Mouse (Mus musculus): ENCODE data around the gene Rpl7l1. TPM values are rescaled to one million over a fixed set of nuclear protein-coding genes. Genes with fewer than 3 reads are reported as not detected.

Rpl7l1 gene
- polyA plus RNA-seq, 1 experiment from 2014 or later = 84.6 TPM

GRCm38 (mm10) chr17:46725273-46725672 lies 57.2 kb downstream of the Rpl7l1 start:
- H3K4me2 ChIP-seq (ENCODE audit: low read length) = no peak overlapping the region; the same call in 1 of the 2 replicates
- H3K9ac ChIP-seq (ENCODE audit: low read length) = no peak overlapping the region
- H3K9me3 ChIP-seq (ENCODE audit: control insufficient read depth, low read length) = no peaks in the 10 kb centered on the region
- H3K27ac ChIP-seq (replicated peaks in 1 of 2; ENCODE audit: control insufficient read depth in 1 of 2, insufficient read depth in 1 of 2, low read depth in 2 of 2, low read length in 2 of 2) = 0 out of 4 replicates have a peak overlapping the region, but pooled peaks of 1 of the 2 experiments have one; percentile 3
- H3K36me3 ChIP-seq (ENCODE audit: control insufficient read depth, insufficient read depth, low read length) = peaks cover 28% of the 10 kb centered on the region
- H3K4me1 ChIP-seq (ENCODE audit: control insufficient read depth in 2 of 2, insufficient read depth in 2 of 2, low read length in 2 of 2) = peaks cover 7 to 23% of the 10 kb centered on the region in 2 experiments; a peak in 3 of 4 replicates
- H3K27me3 ChIP-seq (ENCODE audit: control insufficient read depth, insufficient read depth, low read length) = peaks cover 18% of the 10 kb centered on the region
- H3K4me3 ChIP-seq (ENCODE audit: control insufficient read depth in 1 of 2, insufficient read depth in 1 of 2, low read depth in 1 of 2, low read length in 2 of 2) = no peak overlapping the region
- 0 out of 2 replicates have a peak, but pooled peaks have one; percentile 51 for ATAC-seq (ENCODE audit: insufficient number of reproducible peaks, insufficient read depth, low FRiP score, low read depth)
- 48% methylated on average over 9 of the region's 9 CpGs for WGBS

DNA sequence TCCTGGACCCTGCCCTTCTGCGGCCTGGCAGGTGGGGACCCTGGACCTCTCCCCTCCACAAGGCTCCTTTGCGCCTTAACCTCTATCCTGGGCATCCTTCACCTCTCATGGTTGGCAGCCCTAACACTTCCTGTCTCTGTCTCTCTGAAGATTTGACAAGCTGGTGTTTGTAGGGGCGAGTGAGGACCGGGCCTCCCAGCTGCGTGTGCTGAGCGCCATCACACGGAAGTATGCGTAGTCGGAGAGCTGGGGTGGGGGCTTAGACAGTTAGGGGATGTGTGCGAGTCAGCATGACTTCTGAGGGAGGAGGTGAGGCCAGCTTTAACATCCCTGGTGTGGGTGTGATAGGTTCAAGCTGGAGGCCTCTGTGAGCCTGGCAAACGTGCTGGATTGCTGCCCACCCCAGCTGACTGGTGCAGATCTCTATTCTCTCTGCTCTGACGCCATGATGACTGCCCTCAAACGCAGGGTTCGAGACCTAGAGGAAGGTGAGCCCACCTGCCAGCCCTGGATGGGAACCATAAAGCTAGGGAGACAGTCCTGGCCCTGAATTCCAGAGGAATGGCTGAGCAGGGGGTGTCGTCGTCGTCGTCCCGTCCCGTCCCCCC lies 57.9 kb downstream of the Rpl7l1 start:
- Histone ChIP-seq H3K9ac (ENCODE audit: low read length) (no peak overlapping the region), H3K36me3 (ENCODE audit: control insufficient read depth, insufficient read depth, low read length) (peaks cover 28% of the 10 kb centered on the region), H3K9me3 (ENCODE audit: control insufficient read depth, low read length) (no peaks in the 10 kb centered on the region)

More for the DNA sequence above, 57.9 kb downstream of the Rpl7l1 start:
- Histone ChIP-seq H3K4me1 (ENCODE audit: control insufficient read depth in 2 of 2, insufficient read depth in 2 of 2, low read length in 2 of 2) (peaks cover 7 to 23% of the 10 kb centered on the region in 2 experiments; a peak in 3 of 4 replicates), H3K27me3 (ENCODE audit: control insufficient read depth, insufficient read depth, low read length) (peaks cover 18% of the 10 kb centered on the region), H3K4me2 (ENCODE audit: low read length) (no peak overlapping the region; the same call in 1 of the 2 replicates), H3K27ac (replicated peaks in 1 of 2; ENCODE audit: control insufficient read depth in 1 of 2, insufficient read depth in 1 of 2, low read depth in 2 of 2, low read length in 2 of 2) (0 out of 4 replicates have a peak overlapping the region, but pooled peaks of 1 of the 2 experiments have one; percentile 3), H3K4me3 (ENCODE audit: control insufficient read depth in 1 of 2, insufficient read depth in 1 of 2, low read depth in 1 of 2, low read length in 2 of 2) (no peak overlapping the region)
- 77% methylated on average over 18 of the region's 20 CpGs for WGBS
- no peak for ATAC-seq (ENCODE audit: insufficient number of reproducible peaks, insufficient read depth, low FRiP score, low read depth)

Other genes starting within 250 kb of the Rpl7l1 start
- 4.6 and 5.1 TPM in 2 replicates for gene Cul9, start 236.3 kb downstream of the Rpl7l1 start, polyA plus RNA-seq (2014; fragmentation: Nextera tagmentation; extraction: Ambion mirVana)
- 15.6 and 17.8 TPM in 2 replicates for gene Srf, start 226.5 kb downstream of the Rpl7l1 start, polyA plus RNA-seq (2014; fragmentation: Nextera tagmentation; extraction: Ambion mirVana)
- 12.8 and 21.3 TPM in 2 replicates for gene Ptk7, start 153.2 kb downstream of the Rpl7l1 start, polyA plus RNA-seq (2014; fragmentation: Nextera tagmentation; extraction: Ambion mirVana)
- gene Klc4, start 136.7 kb downstream of the Rpl7l1 start, polyA plus RNA-seq (2014; fragmentation: Nextera tagmentation; extraction: Ambion mirVana) = 20.3 and 21.4 TPM in 2 replicates
- gene Mrpl2, start 136.4 kb downstream of the Rpl7l1 start, polyA plus RNA-seq (2014; fragmentation: Nextera tagmentation; extraction: Ambion mirVana) = 116 and 122 TPM in 2 replicates
- 31.3 and 34.3 TPM in 2 replicates for gene Cul7, start 132.3 kb downstream of the Rpl7l1 start, polyA plus RNA-seq (2014; fragmentation: Nextera tagmentation; extraction: Ambion mirVana)
- 33.9 and 36.9 TPM in 2 replicates for gene Rrp36, start 108.3 kb downstream of the Rpl7l1 start, polyA plus RNA-seq (2014; fragmentation: Nextera tagmentation; extraction: Ambion mirVana)
- gene Mea1, start 103.9 kb downstream of the Rpl7l1 start, polyA plus RNA-seq (2014; fragmentation: Nextera tagmentation; extraction: Ambion mirVana) = 125 and 129 TPM in 2 replicates
- 145 and 157 TPM in 2 replicates for gene Klhdc3, start 101.8 kb downstream of the Rpl7l1 start, polyA plus RNA-seq (2014; fragmentation: Nextera tagmentation; extraction: Ambion mirVana)
- gene Ppp2r5d, start 77.6 kb downstream of the Rpl7l1 start, polyA plus RNA-seq (2014; fragmentation: Nextera tagmentation; extraction: Ambion mirVana) = 42.7 and 46.3 TPM in 2 replicates
- 10.4 and 10.5 TPM in 2 replicates for gene Pex6, start 71.2 kb downstream of the Rpl7l1 start, polyA plus RNA-seq (2014; fragmentation: Nextera tagmentation; extraction: Ambion mirVana)
- 1.6 TPM in 2 replicates for gene Gnmt, start 53.5 kb downstream of the Rpl7l1 start, polyA plus RNA-seq (2014; fragmentation: Nextera tagmentation; extraction: Ambion mirVana)
- gene Cnpy3, start 30.5 kb downstream of the Rpl7l1 start, polyA plus RNA-seq (2014; fragmentation: Nextera tagmentation; extraction: Ambion mirVana) = 41.6 and 43.7 TPM in 2 replicates
- 0.15 TPM in 1 of 2 replicates, not detected in the other for gene Ptcra, start 19.0 kb downstream of the Rpl7l1 start, polyA plus RNA-seq (2014; fragmentation: Nextera tagmentation; extraction: Ambion mirVana)
- gene 2310039H08Rik, start 10.0 kb downstream of the Rpl7l1 start, polyA plus RNA-seq (2014; fragmentation: Nextera tagmentation; extraction: Ambion mirVana) = 59.3 and 67.8 TPM in 2 replicates
- 6.4 and 7.4 TPM in 2 replicates for gene Bicral, start 75.8 kb upstream of the Rpl7l1 start, polyA plus RNA-seq (2014; fragmentation: Nextera tagmentation; extraction: Ambion mirVana)
- gene Tbcc, start 108.0 kb upstream of the Rpl7l1 start, polyA plus RNA-seq (2014; fragmentation: Nextera tagmentation; extraction: Ambion mirVana) = 53.1 and 54.7 TPM in 2 replicates
- not detected in 2 replicates for gene Prph2, start 127.8 kb upstream of the Rpl7l1 start, polyA plus RNA-seq (2014; fragmentation: Nextera tagmentation; extraction: Ambion mirVana)
- 21.6 and 26.2 TPM in 2 replicates for gene Ubr2, start 227.9 kb upstream of the Rpl7l1 start, polyA plus RNA-seq (2014; fragmentation: Nextera tagmentation; extraction: Ambion mirVana)